Mouse (Mus musculus) midbrain, embryonic 11.5 days (tissue): Measurements from ENCODE around the gene Scn1a. TPM values are rescaled to one million over a fixed set of nuclear protein-coding genes. Genes with fewer than 3 reads are reported as not detected.

ENCODE experiments used
- ATAC-seq: fragments of 200-750 bp; cut with Nextera tagmentation; 2 replicates; pipeline ENCODE4 v1.8.0; 2017; ENCODE audit warnings: moderate TSS enrichment, moderate library complexity; ENCODE audit not compliant: low FRiP score
- DNase-seq: peaks from one replicate; pipeline ENCODE4 v3.0.0; 2015; ENCODE audit warnings: low spot score; ENCODE audit errors: missing footprints
- H3K27ac ChIP-seq: fragments of 300-500 bp; sonication (generic); 2 replicates; pipeline ENCODE4 v1.5.1; 2014; ENCODE audit warnings: low read depth, low read length
- H3K27me3 ChIP-seq: fragments of 300-500 bp; sonication (generic); 2 replicates; pipeline ENCODE4 v1.6.1; 2014; ENCODE audit warnings: mild to moderate bottlenecking, low read length, moderate library complexity, mixed read lengths; ENCODE audit not compliant: control insufficient read depth, insufficient read depth
- H3K36me3 ChIP-seq: fragments of 300-500 bp; sonication (generic); 2 replicates; pipeline ENCODE4 v1.6.1; 2014; ENCODE audit warnings: mild to moderate bottlenecking, low read length, moderate library complexity, mixed read lengths; ENCODE audit not compliant: control insufficient read depth, insufficient read depth
- H3K4me1 ChIP-seq: fragments of 300-500 bp; sonication (generic); 2 replicates; pipeline ENCODE4 v1.6.1; 2014; ENCODE audit warnings: low read length; ENCODE audit not compliant: control insufficient read depth, insufficient read depth
- H3K4me2 ChIP-seq: fragments of 300-500 bp; sonication (generic); 2 replicates; pipeline ENCODE4 v1.6.1; 2014; ENCODE audit warnings: mild to moderate bottlenecking, moderate library complexity
- H3K4me3 ChIP-seq: fragments of 300-500 bp; sonication (generic); 2 replicates; pipeline ENCODE4 v1.5.1; 2014; ENCODE audit warnings: low read depth, low read length
- H3K9ac ChIP-seq: fragments of 300-500 bp; sonication (generic); 2 replicates; pipeline ENCODE4 v1.6.1; 2014; ENCODE audit warnings: low read length
- H3K9me3 ChIP-seq: fragments of 300-500 bp; sonication (generic); 2 replicates; pipeline ENCODE4 v1.6.1; 2016; ENCODE audit warnings: low read length; ENCODE audit not compliant: control insufficient read depth
- WGBS: fragments of 180-500 bp; shearing (Covaris S2); extraction: QIAGEN DNeasy Blood & Tissue Kit; methylation state at CpG from one replicate; pipeline ENCODE4 v1.1.7; 2014; 5-methylcytosine and 5-hydroxymethylcytosine counted together
- polyA plus RNA-seq: library from polyadenylated mRNA; unstranded; fragments of >200 nt; fragmentation: Nextera tagmentation; extraction: Ambion mirVana; gene quantifications from 2 replicates; pipeline ENCODE4 v1.2.1, GENCODE M21; 2014

Scn1a gene
- 1.8 and 2.4 TPM in 2 replicates for polyA plus RNA-seq

GRCm38 (mm10) chr2:66440711-66441110, at the start of gene Scn1a:
Scn1a (minus strand) TSS chr2:66440840.
- Histone ChIP-seq H3K4me3 (peak within 1 kb of the TSS; percentile 29), H3K9ac (peak within 1 kb of the TSS; percentile 40), H3K27me3 (no peaks in the 10 kb centered on the region), H3K9me3 (no peaks in the 10 kb centered on the region), H3K36me3 (no peaks in the 10 kb centered on the region), H3K27ac (no peak within 1 kb of the TSS), H3K4me2 (peak within 1 kb of the TSS; percentile 62), H3K4me1 (peaks cover 3% of the 10 kb centered on the region; the same call in 1 of the 2 replicates)
- no peak for DNase-seq
- ATAC-seq = peak; percentile 30; the same call in 1 of the 2 replicates
- 16% methylated on average over 7 of the region's 7 CpGs for WGBS

- DNase-seq (no peak), ATAC-seq (no peak)
- Histone ChIP-seq H3K36me3 (no peaks in the 10 kb centered on the region), H3K27ac (no peak overlapping the region), H3K9me3 (no peaks in the 10 kb centered on the region), H3K9ac (no peak overlapping the region), H3K27me3 (no peaks in the 10 kb centered on the region), H3K4me1 (no peaks in the 10 kb centered on the region), H3K4me3 (no peak overlapping the region), H3K4me2 (no peak overlapping the region)
- WGBS = 79% methylated on average over 2 of the region's 2 CpGs
Measured at GRCm38 (mm10) chr2:66478395-66478794, 37.8 kb upstream of the Scn1a start.

GRCm38 (mm10) chr2:66473181-66473822, 32.7 kb upstream of the Scn1a start:
- no peaks in the 10 kb centered on the region for H3K36me3 ChIP-seq
- 61% methylated on average over 3 of the region's 3 CpGs for WGBS
- no peak overlapping the region for H3K4me2 ChIP-seq
- H3K9me3 ChIP-seq = no peaks in the 10 kb centered on the region
- DNase-seq = no peak
- H3K27ac ChIP-seq = no peak overlapping the region
- no peak overlapping the region for H3K4me3 ChIP-seq
- H3K27me3 ChIP-seq = no peaks in the 10 kb centered on the region
- no peak overlapping the region for H3K9ac ChIP-seq
- H3K4me1 ChIP-seq = no peaks in the 10 kb centered on the region
- ATAC-seq = peak; percentile 64; the same call in 1 of the 2 replicates

GRCm38 (mm10) chr2:66465484-66465883, 24.8 kb upstream of the Scn1a start:
- H3K27me3 ChIP-seq = no peaks in the 10 kb centered on the region
- no peak overlapping the region for H3K9ac ChIP-seq
- no peak overlapping the region for H3K27ac ChIP-seq
- WGBS = 98% methylated on average over 3 of the region's 3 CpGs
- no peak for DNase-seq
- H3K9me3 ChIP-seq = no peaks in the 10 kb centered on the region
- no peaks in the 10 kb centered on the region for H3K36me3 ChIP-seq
- no peaks in the 10 kb centered on the region for H3K4me1 ChIP-seq
- H3K4me3 ChIP-seq = no peak overlapping the region
- H3K4me2 ChIP-seq = no peak overlapping the region
- no peak for ATAC-seq

GRCm38 (mm10) chr2:66464874-66465458, 24.3 kb upstream of the Scn1a start:
- no peak for DNase-seq
- Histone ChIP-seq H3K4me1 (no peaks in the 10 kb centered on the region), H3K4me2 (no peak overlapping the region), H3K27ac (no peak overlapping the region), H3K27me3 (no peaks in the 10 kb centered on the region), H3K9ac (no peak overlapping the region), H3K36me3 (no peaks in the 10 kb centered on the region), H3K4me3 (no peak overlapping the region), H3K9me3 (no peaks in the 10 kb centered on the region)
- 78% methylated on average over 2 of the region's 2 CpGs for WGBS
- ATAC-seq = no peak

- Histone ChIP-seq H3K9me3 (no peaks in the 10 kb centered on the region), H3K4me2 (no peak overlapping the region), H3K36me3 (no peaks in the 10 kb centered on the region), H3K4me3 (no peak overlapping the region), H3K27me3 (no peaks in the 10 kb centered on the region), H3K4me1 (no peaks in the 10 kb centered on the region), H3K27ac (no peak overlapping the region), H3K9ac (no peak overlapping the region)
- no peak for DNase-seq
- WGBS = 90% methylated on average over 6 of the region's 6 CpGs
- ATAC-seq = no peak
Measured at GRCm38 (mm10) chr2:66463916-66464315, 23.3 kb upstream of the Scn1a start.

GRCm38 (mm10) chr2:66462458-66462857, 21.8 kb upstream of the Scn1a start:
- Histone ChIP-seq H3K9ac (no peak overlapping the region), H3K27ac (no peak overlapping the region), H3K4me3 (no peak overlapping the region), H3K36me3 (no peaks in the 10 kb centered on the region), H3K4me2 (no peak overlapping the region), H3K4me1 (no peaks in the 10 kb centered on the region), H3K27me3 (no peaks in the 10 kb centered on the region), H3K9me3 (no peaks in the 10 kb centered on the region)
- no peak for ATAC-seq
- DNase-seq = no peak
- WGBS = 92% methylated on average over 1 of the region's 1 CpGs

- H3K4me1 ChIP-seq = peaks cover 3% of the 10 kb centered on the region; the same call in 1 of the 2 replicates
- H3K4me3 ChIP-seq = peak overlapping the region; percentile 29
- 5% methylated on average over 21 of the region's 21 CpGs for WGBS
- H3K27me3 ChIP-seq = no peaks in the 10 kb centered on the region
- H3K9ac ChIP-seq = peak overlapping the region; percentile 40
- no peaks in the 10 kb centered on the region for H3K9me3 ChIP-seq
- H3K27ac ChIP-seq = no peak overlapping the region
- DNase-seq (peak; percentile 94), ATAC-seq (peak; percentile 73)
- no peaks in the 10 kb centered on the region for H3K36me3 ChIP-seq
- H3K4me2 ChIP-seq = peak overlapping the region; percentile 62
Measured at GRCm38 (mm10) chr2:66439764-66440471, 722 bp downstream of the Scn1a start.

GRCm38 (mm10) chr2:66436286-66436685, 4.4 kb downstream of the Scn1a start:
- H3K36me3 ChIP-seq = no peaks in the 10 kb centered on the region
- no peak overlapping the region for H3K4me2 ChIP-seq
- no peak overlapping the region for H3K27ac ChIP-seq
- 53% methylated on average over 3 of the region's 3 CpGs for WGBS
- no peak overlapping the region for H3K9ac ChIP-seq
- H3K9me3 ChIP-seq = no peaks in the 10 kb centered on the region
- no peak overlapping the region for H3K4me3 ChIP-seq
- H3K27me3 ChIP-seq = no peaks in the 10 kb centered on the region
- H3K4me1 ChIP-seq = peaks cover 3% of the 10 kb centered on the region; the same call in 1 of the 2 replicates
- no peak for DNase-seq
- ATAC-seq = no peak
